Mouse (Mus musculus) telencephalon, adult 2 months (tissue): ENCODE measurements at regions not wholly inside any gene's neighbourhood (a gene's known extent, or its start where the extent isn't known, plus 50 kb on each side); places are given as distances from the start of the nearest gene placed in this dataset.
A peak's percentile ranks its signal among the peaks of the same experiment; 100 is the strongest.
"Not testable (repeated sequence)": the region's sequence is repeated elsewhere in the genome, so short reads cannot be mapped to it uniquely, and the experiment has no call there.

Experiments used
- DNase-seq: peaks from one replicate; pipeline ENCODE4 v3.0.0-alpha.2; 2011; ENCODE audit warnings: low read depth, low spot score

DNA sequence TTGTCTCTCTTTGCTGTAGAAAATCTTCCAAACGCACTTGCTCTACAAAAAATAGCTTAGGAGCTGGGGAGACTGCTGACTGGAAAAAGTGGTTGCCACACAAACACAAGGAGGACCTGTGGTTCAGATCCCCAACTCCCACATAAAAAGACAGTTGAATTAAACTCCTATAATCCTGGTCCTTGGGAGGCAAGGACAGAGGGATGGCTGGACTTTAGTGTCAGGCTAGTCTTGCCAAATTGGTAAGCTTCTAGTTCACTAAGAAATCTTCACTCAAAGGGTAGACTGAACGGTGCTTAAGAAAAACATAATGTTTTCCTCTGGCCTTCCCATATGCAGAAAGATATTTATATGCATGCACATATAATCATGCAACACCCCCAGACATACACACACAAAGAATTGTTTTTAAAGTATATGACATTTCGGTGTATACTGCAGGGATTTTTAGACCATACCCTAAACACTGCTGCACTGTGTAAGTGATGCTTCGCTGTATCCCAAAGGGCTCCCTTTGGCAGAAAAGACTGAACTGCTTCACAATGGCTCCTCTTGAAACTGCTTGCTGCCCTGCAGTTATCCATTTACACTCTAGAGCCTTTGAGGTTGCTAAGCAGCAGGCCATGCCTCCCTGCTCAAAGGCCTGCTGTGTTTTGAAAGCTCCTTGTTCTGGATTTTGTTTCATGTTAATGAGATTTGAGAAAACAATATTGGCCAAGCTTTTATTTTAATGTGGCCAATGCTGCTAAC lies 1299.3 kb downstream of the Zfp704 start:
- no peak for DNase-seq

DNA sequence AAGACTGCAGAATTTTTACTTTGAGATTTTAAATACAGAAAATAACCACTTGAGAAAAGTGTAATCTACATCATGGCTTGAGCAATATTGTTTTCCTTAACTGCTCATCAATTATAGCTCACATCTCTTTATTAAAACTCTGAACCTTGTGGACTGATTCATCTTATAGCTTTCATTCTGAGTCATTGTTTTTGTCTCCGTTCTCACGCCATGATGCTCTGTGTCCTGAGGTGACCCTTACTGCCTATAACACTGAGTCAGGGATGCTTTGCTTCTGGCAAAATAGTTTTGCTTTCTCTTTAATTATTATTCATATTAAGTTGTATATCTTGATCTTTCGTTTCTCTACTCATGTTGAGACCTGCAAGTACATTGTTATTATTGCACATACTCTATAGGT lies 1302.6 kb downstream of the Zfp704 start:
- no peak for DNase-seq

DNA sequence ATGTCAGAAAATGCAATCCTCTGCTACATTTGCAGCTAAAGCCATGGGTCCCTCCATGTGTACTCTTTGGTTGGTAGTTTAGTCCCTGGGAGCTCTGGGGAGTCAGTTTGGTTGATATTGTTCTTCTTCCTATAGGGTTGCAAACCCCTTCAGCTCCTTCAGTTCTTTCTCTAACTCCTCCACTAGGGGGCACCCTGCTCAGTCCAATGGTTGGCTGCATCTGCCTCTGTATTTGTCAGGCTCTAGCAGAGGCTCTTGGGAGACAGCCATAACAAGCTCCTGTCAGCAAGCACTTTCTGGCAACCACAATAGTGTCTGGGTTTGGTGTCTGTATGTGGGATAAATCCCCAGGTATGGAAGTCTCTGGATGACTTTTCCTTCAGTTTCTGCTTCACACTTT lies 1305.1 kb downstream of the Zfp704 start:
- no peak for DNase-seq

DNA sequence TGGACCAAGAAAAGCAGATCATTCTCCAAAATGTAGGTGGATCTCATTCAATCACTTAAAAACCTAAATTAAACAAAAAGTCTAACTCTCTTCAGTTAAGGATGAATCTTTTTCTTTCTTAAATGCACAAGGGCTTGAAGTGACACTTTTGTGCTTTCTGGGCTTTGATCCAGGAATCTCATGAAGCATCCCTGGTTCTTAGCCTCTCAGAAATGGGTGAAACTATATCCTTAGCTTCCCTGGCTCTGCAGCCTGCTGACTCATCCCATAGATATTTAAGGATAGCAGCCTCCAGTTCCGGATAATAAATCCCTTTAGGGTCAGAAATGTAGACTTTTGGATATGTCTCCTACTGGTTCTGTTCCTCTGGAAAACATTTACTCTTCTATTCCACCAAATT lies 1316.8 kb downstream of the Zfp704 start:
- DNase-seq: peak; percentile 76

DNA sequence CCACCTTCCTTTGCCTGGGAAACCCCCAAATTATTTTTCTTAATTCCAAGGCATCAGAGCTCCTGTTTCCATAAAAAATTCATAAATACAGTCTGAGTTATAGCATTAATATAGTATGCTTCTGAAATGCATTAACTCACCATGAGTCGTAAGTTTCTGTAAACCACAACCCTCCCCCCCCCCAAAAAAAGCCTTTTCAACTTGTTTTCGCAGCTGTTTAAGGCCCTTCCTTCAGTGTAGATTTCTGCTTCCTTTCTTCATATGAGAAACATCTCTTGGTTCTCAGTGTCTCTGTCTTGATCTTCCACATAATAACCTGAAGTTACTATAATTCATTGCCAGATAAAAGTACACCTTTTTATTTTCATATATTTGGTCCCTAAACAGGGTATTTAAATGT lies 1320.3 kb downstream of the Zfp704 start:
- no peak for DNase-seq

DNA sequence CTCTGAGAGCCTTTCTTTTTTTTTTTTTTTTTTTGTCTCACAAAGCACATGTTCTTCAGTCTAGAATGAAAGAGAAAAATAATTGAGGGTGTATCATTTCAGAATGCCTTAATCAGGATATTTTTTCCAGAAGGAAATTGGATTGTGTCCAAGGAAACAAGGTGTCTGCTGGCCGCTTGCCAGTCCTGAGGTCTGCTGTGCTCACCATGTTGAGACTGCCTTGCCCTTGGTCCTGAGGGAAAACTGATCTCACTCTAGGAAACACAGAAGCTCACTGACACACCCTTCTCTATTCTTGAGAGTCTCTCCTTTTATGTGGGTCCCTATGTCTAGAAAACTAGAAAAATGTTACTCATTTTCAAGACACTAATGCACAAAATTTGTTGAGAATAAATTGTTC lies 1321.4 kb downstream of the Zfp704 start:
- DNase-seq: no peak

DNA sequence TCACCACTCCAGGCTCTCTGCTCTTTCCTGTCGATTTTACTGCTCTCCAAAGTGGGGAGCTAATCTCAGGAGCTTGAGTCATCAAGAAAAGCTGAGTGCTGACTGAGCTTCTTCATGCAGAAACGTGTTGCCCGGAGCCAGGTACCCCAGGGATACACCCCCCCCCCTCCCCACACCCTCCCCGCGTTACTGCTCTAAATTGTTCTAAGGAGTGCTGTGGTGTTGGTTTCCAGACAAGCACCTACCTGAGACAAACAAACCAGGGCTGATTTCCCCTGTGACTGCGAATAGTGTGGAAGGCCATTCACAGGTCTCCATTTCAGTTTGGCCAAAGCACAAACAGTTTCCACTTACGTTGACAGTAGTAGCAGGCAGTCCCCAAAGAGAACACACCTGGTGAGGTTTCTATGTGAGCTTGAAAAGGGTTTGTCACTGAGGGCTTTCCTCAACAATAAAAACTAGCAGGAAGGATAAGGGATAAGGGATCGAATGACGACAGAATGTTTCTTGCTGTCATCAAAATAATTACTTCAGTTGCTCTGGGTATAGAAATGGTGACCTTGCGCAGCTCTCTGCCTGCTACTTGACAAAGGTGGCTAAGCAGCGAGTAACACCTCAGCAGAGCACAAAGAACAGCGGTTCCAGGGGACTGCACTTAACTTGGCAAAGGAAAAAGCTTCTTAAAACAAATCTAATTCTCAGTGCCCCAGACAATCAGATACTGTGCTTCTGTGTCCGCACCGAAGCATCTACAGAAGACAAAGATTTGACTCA lies 1325.0 kb downstream of the Zfp704 start:
- no peak for DNase-seq

DNA sequence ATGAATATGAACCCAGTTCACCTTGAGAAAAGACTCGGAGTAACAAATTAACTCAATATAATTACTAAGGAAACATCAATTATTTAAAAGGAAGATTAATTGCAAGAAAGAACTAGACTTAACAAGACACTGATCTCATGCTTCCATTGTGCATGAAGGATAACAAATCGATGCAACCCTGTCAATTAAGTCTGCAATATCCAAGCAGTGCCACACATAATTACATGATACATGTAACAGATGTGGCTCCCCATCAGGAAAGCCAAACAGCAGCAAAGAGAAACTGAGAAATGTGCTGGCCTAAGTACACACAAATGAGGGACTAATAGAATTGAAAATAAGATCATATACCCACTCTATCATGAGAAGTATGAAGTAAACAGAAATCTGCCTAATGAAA lies 1327.5 kb downstream of the Zfp704 start:
- no peak for DNase-seq

DNA sequence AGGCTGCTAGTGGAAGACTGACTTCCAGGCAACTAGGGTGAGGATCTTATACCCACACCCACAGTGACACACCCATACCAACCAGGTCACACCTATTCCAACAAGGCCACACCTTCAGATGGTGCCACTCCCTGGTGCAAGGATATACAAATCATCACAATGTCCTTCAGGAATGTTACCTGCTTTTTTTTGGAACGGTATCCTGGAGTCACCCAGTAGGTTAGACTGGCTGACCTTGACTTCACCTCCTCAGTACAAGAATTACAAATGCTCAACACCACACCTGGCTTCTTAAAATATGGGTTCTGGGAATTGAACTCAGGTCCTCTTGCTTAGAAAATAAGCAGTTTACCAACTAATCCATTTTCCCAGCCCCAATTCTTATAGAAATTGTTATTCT lies 1333.2 kb downstream of the Zfp704 start:
- no peak for DNase-seq

DNA sequence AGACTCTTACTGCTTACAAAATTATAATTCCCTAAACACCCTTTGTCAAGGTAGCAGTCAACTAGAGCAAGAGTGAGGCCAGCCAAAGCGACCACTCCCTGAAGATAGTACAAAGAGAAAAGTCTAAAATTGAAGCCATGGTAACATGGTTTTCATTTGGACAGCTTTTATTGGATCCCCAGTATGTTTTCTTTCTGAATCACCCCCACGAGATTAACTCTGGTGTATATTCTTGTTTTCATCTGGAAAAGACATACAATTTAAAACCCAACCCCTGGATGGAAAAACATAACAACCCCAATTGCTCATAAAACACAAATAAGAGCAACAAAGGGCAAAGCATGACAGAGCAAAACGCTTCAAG lies 1339.0 kb downstream of the Zfp704 start:
- DNase-seq: no peak

DNA sequence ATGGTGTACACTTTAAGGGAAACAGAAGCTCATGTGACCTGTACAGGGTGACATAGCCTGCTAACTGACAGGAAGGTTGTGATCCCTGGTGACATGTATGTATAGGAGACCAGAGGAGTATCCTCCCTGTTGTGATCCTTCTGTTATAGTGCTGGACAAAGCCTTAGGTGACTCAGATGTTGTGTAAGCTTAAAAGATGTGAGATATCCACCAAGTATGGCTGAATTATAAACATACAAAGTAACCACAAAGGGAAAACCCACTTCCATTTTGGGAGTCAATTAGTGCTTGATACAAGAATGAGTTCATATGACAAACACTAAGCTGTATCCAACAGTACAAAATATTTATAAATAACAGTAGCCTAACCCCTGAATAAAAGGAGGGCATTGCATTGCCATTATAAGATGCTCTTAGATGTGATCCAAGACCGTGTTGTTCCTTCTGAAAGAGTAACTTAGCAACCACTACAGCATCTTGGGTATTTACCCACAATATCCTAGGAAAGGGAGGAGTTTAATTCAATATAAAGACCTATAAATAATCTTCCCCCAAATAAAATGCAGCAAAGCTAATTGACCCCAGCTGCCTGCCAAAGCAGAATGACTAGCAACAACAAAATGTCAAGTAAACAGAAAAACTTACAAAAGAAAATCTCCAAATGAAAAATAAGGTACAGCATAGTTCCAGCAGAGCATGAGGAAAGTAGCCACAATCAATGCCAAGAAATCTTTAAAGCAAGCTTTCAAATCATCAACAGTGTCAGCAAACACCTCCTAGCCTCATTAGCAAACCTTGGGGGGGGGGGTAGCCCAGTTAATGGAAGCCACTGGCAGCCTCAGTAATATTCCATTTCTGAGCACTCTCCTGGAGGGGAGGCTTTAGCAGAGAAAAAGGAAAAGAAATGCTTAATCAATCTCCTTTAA lies 1339.6 kb downstream of the Zfp704 start:
- no peak for DNase-seq

DNA sequence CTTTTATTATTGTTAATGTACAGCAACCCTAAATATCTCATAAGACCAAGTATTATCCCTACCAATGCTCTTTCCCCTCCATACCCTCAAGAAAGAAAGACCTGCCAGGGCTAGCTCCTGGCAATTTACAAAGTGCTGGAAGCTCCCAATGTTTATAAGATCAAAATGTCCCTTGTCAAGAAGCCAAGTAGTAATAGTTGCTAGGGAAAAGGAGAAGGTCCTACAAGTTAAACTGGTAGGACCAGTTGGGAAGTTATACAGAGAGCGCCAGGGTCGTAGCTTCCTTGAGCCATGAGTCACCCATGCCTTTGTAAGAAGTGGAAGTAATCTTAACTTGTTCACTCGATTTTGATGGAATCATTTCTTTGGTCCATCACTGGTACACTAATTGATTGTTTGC lies 1344.1 kb downstream of the Zfp704 start:
- no peak for DNase-seq

DNA sequence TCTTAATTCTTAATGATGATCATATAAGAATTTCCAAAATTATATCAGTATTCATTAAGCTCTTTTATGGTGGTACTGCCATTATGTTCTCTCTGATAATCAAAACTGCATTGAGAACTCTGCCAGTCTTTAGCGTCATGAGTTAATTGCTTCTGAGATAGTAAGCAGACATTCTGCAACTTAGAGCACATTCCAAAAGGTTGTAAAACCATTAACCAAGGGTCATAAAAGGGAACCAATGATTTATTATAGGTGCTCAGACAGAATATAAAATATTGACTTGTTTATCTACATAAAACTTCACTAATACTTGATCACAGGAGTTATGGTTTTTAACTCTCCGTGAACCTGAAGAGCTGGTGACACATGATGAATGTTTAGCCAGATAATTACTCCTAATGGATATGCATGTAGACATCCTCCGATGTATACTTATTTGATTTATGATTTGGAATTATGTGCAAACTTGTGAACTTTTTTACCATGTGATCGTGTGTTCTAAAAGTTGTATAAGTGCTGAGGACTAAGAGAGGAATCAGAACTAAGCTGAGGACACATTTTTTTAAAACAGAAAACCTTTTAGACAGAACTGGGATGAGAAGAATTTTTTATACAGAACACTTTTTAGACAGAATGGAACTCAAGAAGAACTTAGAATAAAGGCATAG lies 1345.4 kb downstream of the Zfp704 start:
- DNase-seq: no peak

DNA sequence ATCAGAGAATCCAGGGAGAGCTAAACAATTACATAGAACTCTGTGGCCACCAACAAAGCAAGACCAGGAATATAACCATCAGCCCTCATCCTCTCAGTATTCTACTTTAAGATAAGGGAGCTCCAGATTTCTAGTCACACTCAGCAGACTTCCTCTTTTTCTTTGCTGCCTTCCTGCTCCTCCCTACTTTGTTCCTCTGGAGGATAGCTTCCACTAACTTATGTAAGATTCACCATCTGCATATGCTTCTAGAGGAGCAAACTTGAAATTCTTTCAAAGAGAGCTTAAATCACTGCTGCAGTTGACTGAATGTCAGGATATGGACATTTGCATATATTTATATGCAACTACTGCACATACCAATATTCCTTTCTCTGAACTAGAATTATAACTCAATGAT lies 1352.6 kb downstream of the Zfp704 start:
- peak; percentile 3 for DNase-seq

DNA sequence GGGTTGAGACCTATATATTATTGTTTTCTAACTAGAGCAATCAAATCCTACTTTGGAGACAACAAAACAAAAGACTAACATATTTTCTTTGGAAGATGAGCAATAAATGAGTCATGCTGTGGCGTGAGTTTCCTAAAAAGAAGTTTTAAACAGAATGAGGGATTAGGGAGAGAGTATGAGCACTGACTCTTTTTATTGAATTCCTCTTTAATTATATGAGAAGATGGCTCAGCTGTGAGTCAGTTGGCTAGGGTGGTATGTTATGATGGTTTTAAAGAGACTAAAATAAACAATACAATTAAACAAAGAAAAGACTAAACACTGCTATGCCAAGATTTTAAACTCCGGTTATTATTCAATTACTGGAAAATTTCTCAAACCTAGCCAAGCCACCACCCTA lies 1357.6 kb downstream of the Zfp704 start:
- DNase-seq: peak; percentile 9

DNA sequence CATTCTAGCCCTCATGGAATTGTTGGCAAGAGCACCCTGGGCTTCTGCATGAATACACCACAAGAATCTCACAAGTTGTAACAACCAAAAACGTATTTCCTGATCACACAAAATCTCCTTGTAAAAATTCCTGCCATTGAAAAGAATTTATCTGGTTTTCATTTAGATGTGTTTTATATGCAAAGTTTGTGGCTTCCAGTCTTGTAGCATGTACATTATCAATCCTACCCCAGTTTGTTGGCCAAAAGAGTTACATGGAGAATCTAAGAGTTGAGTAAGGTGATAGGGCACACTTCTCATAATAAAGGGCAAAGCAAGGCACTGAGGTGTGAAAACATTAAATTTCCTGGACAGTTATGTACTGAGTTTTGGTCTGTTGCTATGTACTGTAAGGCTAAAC lies 1361.0 kb downstream of the Zfp704 start:
- DNase-seq: no peak

DNA sequence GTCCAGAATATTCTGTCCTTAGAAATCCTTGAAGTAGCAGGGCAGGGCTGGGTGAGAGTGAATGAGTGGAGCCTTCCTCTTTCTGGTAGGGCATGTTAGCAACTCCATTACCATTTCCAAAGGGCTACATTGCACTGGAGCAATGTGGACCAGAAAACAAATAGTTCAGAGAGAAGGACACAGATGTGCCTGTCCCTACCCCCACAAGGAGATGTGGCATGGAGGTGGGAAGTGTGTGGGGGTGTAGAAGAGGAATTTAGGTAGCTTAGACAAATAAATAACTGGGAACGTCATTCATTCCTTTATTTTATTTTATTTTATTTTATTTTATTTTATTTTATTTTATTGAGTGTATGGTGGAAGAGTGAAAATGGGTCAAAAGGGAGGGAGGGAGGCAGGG lies 1364.1 kb downstream of the Zfp704 start:
- not testable (repeated sequence) for DNase-seq

DNA sequence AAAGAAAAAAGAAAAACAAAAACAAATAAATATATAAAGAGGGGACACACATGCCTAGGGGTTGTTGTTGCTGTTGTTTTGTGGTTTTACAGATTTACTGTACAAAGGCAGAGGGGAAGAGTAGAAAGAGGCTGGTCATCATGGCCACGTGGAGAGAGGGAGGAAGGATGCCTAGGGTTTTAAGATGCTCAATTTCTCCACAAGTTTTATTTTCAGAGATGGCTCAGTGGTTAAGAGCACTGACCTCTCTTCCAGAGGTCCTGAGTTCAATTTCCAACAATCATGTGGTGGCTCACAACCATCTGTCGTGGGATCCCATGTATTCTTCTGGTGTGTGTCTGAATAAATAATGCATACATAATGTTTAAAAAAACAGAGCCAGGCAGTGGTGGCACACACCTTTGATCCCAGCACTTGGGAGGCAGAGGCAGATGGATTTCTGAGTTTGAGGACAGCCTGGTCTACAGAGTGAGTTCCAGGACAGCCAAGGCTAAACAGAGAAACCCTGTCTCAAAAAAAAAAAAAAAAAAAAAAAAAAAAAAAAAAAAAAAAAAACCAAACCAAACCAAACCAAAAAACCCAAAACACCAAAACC lies 1364.6 kb downstream of the Zfp704 start:
- peak; percentile 51 for DNase-seq

DNA sequence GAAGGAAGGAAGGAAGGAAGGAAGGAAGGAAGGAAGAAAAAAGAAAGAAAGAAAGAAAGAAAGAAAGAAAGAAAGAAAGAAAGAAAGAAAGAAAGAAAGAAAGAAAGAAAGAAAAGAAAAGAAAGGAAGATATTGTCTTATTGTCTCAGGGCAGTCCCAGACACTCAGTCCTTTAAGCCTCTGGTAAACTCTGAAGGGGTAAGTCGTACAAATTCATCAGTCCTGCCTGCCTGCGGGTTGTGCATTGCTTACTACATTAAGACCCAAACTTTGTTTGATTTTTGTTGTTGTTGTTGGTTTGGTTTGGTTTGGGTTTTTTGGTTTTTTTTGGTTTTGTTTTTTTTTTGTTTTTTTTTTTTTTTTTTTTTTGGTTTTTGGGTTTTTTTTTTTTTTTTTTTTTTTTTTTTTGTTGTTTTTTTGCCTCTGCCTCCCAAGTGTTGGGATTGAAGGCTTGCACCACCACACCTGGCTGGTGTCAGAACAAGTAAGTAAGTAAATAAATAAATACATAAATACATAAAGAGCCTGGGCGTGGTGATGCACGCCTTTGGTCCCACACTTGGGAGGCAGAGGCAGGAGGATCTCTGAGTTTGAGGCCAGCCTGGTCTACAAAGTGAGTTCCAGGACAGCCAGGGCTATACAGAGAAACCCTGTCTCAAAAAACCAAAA lies 1365.2 kb downstream of the Zfp704 start:
- DNase-seq: peak; percentile 2

DNA sequence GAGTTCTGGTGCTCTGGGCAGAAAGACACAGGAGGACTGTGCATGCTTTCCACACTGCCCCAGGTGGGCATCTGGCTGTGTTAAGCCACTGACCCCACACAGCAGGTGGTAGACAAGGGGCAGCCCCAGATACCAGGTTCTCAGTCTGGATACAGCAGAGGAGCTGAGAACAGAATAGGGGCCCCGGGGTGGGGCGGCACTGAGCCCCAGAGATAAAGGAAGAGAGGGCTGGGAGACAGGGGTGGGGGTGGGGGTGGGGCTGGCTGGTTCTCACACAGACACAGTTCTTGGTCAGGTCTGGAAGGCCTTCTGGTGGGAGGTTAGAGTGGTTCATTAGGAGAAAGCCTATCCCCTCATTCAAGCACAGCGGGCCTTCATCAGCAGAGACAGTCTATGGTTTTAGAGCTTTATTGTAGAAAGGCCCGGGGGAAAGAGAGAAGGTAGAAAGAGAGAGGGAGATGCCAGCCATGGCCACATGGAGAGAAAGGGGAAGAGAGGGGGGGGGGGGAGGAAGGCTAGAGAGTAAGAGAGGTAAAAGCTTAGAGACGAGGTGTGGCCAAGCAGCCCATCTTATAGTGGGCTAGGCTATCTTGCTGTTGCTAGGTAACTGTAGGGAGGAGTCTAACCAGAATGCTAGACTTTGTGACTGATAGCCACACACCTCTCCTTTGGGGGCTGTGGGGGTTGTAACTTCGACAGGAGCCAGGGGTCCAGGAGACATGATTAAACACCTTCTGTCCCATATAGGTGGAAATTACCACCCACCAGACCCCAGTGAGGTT lies 1403.1 kb downstream of the Zfp704 start:
- no peak for DNase-seq
